Mouse (Mus musculus) skeletal muscle tissue, adult 2 months (tissue): ENCODE measurements around the gene Cd55.
"Not testable (repeated sequence)": the region's sequence is repeated elsewhere in the genome, so short reads cannot be mapped to it uniquely, and the experiment has no call there.

Source experiments
- DNase-seq: peaks from one replicate; pipeline ENCODE4 v3.0.0-alpha.2; 2012; ENCODE audit warnings: low read depth, low spot score

Cd55 gene

DNA sequence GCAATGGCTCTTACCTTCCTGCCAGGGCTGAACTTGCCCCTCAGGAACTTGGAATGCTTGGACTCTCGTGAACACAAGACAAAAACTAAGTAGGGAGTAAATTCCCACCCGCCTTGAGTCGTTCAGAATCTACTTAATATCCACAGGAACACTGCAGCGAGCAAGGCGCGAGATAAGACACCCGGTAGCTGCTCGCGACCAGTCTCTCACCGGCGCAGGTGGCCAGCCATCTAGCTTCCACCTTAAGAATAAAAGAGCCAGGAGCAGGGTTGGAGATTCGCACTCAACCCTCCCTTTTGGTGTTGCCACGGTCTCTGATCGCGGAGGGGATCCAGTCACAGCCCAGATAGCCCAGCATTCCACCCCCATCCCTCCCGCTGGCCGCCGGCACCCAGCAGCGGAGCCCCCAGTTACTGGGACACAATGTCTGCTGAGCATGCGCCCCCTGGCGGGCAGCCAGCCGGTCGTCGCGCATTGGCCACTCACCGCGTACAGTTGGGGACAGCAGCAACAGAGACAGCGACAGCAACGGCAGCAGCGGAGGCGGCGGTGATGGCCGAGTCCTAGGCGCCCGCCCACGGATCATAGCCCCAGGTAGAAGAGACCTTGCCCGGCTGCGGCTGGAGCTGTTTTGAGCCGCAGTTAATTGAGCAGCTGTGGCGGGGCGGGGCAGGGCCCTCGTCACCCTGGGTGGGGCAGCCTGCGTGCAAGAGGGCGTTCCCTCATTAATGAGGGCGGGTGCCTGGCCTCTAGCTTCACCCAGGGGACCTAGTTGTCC, at the start of gene Cd55:
Cd55 (minus strand) TSS at position 661 of the 778 bp plus-strand sequence.
- peak; percentile 74 for DNase-seq

DNA sequence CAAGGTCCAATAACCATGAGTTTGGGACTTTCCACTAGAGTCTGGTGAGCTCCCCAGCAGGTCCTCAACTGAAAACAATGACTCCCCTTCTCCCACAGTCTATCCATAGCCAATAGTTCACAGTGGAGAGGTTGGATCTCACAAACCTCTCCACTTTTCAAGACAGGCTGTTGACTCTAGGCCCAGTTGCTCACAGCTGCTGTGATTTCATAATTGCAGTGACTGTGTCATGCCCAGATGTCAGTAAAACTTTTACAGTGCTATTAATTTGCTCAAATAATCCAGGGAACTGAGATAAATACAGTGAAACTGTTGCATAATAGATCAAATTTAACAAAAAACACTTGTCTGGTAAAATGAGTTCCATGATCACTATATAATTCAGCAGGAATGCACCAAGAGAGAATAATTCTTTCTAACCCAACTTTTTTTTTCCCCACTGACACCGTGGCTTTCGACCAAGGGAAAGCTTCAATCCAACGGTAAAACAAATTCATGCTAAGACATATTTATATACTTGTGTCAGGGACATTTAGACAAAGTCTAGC, 49.4 kb upstream of the Cd55 start:
- DNase-seq: peak; percentile 60

DNA sequence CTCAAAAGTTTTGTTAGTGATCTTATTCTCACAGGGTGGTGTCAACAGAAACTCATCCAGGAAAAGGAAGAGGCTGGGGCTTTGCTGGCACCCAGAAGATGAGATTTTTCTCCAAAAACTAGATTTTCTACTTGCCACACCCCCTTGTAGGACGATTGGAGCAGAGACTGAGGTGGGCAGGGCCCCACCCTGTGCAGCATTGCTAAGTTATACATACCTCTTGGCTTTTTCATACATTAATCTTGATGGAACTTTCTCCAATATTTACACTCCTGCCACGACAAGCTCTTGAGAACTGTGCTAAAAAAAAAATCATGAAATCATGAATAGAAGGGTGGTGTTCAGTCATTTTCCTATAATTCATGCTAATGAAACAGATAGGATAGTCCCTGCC, 46.4 kb upstream of the Cd55 start:
- DNase-seq: no peak

DNA sequence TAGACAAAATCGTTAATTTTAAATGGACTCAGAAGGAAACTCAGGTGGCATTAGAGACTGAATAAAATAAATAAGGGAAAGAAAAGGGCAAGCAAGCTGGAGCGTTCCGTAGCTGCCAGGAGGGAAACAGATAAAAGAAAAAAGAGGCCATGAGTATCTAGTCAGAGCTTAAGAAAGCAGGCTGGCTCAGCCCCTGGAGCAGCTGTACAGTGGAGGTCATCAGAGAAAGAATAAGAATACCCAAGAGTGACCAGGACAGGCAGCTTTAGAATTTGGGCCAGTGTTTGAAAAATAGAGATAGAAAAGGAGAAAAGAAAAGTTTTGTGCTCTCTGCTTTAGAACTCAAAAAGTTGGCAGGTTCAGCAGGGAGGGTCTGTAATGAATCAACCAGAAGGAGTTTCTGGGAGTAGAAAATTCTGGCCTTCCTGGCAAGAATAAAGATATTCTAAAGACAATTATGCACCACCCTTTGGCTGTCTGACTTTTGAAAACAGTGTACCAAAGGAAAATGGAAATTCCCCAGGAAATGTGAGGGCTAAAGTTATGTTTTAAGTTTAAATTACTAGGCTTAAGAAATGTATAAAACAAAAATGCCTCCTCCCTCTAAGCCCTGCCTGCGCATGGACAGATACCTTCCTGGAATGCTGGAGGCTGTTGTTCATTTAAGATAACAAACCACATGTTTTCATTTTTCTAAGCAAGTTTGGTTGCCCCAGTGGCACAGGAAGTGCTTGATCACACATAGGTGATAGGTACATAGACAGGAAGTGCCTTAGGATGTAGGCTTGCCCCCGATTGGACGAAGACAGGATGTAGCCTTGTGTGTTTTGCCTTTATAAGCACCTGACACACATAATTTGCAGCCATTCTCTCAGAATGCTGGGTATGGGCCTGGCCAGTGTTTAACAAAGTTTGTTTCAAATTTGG, 45.7 kb upstream of the Cd55 start:
- DNase-seq: no peak

DNA sequence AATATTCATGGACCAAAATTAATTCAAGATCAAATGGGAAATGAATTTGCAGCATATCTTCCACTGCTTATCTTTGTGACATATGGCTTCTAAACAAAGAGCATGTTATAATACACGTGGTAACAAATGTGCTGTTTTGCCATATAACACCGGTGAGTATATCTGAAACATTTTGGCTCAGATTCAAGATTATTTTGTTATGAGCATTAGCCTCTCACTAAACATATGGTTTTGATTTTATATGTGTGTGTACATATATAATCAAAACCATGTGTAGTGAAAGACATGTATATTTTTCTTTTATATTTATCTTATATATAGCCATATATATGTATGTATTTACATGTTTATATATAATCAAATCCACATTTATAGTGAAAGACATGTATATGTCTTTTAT, 44.9 kb upstream of the Cd55 start:
- no peak for DNase-seq

DNA sequence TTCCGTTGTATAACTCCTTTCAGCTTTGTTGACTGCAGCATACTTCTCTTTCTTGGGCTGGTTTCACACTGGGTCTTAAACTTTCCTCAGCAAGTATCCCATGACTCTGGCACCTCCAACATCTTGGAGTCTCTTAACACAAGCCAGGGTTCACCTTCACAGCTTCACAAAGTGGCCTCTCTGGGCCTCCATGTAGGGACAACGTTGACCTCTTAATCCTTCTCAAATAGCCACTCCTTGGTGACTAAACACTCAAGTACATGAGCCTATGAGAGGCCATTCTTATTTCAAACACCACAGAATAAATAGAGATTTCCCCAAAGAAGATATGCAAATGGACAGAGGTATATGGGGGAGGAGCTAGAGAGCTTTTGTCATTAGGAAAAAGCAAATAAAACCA, 37.4 kb upstream of the Cd55 start:
- no peak for DNase-seq

DNA sequence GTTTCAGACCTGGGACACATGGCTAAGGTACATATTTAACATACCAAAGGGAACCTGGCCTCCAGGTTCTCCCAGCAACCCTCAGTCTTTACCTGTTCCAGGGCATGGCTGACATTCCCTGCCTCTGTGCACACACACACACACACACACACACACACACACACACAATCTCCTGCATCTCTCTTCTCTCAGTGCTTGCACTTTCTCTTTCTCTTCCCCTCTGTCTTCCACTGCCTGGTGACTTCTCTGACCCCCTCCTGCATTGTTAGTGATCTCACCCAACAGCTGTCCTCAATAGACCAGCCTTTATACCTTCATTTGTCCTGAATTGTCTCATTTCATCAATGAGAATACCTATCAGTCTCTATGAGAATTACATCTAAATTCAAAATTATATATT, 35.8 kb upstream of the Cd55 start:
- no peak for DNase-seq

DNA sequence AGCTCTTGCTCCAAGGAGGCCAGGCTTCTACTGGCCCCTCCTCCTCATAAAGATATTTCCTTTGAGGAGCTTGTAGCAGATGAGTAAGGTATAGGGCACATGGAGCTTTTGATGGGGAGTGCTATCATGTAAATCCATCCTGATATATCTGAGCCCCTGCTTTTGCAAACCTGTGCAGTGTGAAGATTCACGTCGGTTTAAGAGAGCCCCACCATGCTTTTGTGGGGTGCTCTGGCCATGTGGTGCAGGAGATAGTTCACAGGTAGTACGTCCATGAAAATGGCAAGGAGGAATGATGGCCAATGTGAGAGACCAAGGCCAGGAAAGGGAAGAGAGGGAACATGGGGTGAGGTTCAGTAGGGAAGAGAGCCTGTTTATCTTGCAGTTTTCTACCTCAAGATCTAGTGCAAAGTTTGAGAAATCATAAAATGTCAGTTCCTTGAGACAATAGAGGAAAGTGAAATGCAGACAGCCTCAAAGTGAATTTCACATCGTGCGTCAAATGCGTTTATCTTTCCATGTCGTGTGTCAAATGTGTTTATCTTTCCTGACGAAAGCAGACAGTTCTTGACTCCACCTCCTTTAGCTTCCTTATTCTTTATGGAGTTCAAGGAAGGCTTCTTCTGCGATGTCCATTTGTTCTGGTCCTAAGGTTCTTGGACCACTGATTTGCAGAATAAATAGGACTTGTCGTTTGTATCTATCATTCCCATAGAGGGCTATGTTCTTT, 24.4 kb upstream of the Cd55 start:
- DNase-seq: no peak

DNA sequence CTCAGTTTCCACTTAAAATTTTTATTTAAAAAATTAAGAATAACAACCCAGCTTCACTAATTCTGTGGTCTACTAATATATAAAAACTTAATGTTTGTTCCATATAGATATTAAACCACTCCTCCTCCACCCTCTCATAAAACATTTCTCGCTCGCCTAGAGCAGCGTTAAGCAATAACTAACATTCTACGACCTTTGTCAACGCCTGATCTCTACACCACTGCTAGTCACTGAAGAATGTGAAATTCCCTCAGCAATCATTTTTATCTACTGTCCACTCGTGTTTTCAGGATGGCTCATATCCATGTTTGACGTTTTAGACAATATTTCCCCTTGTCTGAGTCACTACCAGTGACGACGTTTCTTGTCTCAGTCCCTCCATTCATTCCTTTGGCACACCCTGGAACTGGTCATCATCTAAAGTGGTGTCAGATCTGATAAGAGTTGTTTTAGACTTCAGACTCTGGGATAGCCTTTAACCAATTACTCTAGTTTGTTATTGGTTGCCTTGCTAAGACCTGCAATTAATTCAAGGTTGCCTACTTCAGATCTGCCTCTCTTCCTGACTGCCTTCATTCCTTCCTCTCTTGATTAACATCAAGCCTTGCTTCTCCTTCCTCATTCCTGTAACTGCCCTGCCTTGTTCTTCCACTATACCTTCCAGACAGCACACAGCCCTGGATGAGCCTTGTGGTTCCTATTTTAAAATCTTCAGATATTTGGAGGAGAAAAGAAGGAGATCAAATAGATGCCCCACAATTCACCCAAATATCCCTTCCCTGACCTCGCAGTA, 23.5 kb upstream of the Cd55 start:
- peak; percentile 7 for DNase-seq

DNA sequence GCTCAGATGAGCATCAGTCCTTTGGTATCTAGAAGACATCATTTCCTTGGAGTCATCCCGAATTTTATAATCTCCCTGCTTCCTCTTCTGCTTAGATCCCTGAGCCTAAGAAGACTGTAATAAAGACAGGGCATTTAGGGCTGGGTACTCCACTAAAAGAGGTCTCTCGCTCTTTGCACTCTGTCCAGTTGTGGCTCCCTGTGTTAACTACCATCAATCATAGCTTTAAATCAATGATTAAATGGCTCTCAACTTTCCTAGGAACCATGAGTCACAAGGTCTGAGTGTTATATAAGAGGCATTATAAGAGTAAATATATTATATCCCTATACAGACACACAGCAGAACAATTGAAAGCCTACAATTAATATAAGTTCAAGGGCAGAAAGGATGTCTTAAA, 22.8 kb upstream of the Cd55 start:
- no peak for DNase-seq

DNA sequence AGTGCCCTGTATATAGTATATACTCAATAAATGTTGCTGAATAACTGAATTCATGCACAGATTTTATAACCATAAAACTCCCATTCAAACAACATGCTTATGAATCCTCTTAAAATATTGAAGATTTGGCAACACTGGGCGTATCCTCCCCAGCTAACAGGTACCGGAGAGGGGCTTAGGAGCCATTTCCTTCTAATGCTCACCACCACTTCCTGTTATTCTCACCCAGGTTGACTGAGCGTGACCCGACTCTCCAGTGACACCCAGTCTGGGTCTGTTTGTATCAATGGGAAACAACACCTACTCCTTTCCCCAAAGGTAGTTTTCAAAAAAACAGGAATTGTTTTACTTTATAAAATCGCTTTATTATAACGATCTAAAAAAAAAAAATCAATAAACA, 12.4 kb upstream of the Cd55 start:
- no peak for DNase-seq

DNA sequence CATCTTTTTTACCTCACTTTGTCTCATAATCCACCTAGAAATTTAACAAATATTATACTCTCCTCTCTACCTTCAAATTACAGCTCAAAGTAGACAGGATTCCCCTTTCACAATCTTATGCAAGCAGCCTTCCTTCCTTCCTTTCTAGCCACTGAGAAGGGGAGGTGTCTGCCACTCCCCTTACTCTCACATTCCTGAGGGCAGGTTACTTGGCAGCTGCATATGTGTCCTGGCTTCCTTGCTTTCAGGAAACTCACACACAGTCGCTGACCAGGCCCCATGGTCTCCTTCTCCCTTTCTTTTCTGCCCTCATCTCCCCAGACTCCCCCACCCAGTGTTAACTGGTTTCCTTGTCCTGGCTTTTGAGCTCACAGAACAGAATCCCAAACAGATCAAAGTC, 11.7 kb upstream of the Cd55 start:
- DNase-seq: no peak

DNA sequence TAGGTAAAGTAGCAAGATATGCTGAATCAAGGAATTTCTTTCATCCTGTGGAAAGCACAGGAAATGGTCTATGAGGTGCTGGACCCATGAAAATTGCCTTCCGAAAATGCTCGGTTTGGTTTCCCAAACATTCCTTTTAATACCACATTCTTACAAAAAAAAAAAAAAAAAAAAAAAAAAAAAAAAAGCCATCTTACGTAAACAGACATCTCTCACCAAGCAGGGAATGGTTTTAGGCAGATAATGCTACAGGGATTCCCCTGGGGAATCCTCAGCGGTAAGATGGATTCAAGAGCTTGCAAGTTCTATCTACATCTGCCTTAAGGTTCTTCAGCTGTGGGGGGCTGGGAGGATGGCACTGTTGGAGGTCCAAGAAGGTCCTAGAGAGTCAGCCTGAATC, 7.5 kb upstream of the Cd55 start:
- no peak for DNase-seq

DNA sequence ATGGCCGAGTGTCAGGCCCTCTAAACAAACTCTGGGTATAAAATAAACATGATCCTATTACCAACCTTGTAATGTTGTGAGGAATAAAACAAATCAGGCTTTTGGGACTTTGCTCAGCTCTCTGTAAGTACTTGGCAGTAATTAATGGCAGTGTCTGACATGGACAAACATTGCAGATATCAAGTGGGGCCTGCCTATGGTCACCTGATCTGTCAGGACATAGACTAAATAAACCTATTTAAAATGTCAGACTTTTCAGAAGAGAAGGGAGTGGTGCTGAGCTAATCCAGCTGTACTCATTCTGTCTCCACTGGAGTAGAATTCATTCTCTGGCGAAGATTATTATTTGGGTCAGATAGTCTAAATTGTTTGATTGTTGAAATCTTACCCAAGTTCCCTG, 4.9 kb upstream of the Cd55 start:
- no peak for DNase-seq

DNA sequence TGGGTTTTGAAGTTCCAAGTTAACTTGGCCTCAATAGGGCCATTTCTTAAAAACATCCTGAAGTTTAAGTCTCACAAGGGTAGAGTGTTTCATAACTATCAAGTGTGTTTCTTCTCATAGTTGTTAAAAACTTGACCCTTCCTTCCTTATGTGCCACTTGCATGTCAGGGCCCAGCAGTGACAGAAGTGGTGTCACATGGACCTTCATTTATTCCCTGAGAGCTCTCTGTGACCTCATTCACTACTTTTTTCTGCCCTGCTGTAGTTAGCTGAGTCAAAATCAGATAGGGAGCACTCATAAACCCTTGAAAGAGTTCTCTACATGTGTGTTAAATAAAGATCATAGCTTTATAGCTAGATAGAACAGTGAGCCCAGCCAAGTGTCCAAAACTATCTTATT, 1.6 kb upstream of the Cd55 start:
- no peak for DNase-seq

DNA sequence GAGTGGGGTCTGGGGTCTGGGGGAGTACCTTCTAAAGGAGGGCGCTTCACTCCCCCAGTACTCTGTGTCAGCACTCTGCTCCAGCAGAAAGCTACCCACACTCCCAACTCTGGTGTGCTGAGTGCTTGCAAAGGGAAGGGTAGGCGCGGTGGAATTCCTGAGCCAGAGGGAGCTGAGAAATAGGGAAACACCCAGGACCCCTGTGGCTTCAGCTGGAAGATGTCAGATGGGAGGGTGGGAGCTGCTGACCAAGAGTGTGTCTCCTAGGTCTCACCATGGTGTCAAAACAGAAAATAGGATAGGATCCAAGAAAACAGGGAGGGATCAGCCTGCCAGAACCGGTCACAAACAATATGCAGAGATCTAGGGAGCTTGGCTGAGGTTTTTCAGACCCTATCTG, 323 bp upstream of the Cd55 start:
- DNase-seq: peak; percentile 64

DNA sequence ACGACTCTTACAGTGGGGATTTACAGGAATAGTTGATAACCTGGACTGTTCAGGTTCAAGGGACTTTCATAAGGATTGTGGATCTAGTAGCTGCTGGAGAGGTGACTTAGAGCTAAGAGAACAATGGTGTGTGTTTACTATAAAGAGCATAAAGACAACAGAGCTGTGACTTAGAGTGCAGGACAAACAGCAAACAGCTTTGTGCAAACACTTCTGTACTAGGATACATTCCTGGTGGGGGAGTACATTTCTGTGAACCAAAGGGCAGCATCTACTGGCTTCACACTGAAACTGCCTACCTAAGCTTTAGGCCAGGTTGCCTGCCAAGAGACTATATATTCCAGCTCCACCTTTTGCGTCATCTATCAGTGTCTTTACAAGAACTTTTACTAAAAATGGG, 7.4 kb downstream of the Cd55 start:
- DNase-seq: no peak

DNA sequence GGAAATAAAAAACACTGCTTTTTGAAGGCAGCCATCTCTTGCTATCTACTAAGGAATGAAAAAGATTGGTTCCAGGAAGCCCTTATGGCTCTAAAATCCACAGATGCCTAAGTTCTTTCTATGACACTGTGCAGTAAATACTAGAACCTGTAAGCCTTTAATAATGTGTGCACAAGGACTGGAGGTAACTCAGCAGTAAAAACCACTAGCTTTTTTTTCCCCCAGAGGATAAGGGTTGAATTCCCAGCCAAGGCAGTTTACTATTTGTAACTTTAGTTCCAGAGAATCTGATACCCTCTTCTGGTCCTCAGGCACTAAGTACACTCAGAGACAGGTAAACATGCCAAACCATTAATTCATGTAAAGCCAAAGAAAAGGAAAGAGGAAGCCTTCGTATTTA, 19.6 kb downstream of the Cd55 start:
- DNase-seq: not testable (repeated sequence)

DNA sequence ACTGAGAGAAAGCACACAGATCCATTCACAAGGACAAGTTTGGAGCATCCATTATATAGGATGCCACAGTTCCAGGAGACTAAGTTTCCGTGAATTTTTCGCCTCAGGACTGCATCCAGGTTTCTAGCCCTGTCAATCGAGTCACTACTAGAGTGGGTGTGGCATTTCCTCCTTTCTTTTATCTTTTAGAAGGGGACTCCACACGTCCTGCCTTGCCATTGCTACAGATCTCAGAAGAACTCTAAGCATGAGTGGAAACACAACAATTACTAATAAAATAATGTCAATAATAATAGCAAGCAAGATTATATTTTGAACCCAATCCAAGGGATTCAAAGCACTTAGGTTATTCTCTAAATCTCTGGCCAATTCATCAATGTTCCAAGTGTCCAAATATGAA, 31.6 kb downstream of the Cd55 start:
- no peak for DNase-seq

DNA sequence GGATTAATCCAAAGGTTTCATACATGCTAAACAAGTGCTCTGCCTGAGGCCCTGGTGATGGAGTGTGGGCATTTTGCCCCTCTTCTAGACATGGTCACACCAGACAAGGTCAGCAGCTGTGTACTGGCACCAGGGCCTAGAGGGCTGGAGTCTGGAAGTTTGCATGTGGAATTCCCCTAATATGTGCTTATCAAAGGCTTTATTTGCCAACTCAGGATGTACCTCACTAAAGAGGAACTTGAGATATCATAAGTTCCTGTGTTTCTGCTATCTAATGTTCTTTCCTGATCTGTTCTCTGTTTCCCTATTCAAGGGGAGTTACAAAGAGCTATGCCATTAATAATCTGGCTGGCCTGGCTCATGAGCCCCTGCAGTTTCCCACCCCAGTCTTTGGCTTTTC, 33.9 kb downstream of the Cd55 start:
- not testable (repeated sequence) for DNase-seq

DNA sequence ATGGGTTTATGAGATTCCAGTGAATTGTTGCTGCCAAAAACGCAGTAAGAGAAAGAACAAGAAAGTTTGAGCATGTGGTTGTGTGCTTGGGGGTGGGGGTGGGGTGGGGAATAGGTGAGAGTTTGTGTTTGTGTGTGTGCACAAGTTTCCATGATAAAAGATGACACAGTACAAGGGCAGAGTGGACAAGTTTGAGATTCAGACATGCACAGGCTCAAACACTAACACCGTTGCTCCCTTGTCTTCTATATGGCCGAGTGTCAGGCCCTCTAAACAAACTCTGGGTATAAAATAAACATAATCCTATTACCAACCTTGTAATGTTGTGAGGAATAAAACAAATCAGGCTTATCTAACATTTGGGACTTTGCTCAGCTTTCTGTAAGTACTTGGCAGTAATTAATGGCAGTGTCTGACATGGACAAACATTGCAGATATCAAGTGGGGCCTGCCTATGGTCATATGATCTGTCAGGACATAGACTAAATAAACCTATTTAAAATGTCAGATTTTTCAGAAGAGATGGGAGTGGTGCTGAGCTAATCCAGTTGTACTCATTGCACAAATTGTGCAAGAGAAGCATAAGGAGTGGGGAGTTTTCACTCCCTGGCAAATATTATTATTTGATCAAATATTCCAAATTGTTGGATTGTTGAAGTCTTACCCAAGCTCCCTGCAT, 35.2 kb downstream of the Cd55 start:
- not testable (repeated sequence) for DNase-seq
